ENCODE assay signal across 26 mouse cellular contexts in the genomic region with DNA sequence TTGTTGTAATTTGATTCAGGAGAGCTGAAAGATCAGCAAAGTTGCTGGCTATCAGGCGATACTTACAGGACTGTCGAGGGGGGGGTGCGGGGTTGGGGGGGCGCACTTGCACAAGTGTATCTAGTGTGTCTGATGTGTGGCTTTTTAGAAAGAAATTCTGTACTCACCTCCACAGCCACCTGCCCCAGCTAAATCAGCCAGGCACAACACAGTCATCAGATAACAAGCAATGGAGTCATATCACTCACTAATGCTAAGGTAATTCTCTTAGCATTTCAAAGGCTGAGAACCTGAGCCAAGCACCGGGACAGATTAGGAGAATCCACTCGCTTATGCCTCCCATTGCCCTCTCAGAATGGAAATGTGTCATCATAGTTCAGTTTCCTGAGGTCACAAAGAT.
"Had no signal": no experiment of that assay in that cellular context is flagged by ENCODE, and none has a peak within 500 bp of the region (broad histone marks: within the 10 kb centered on the region; RNA-seq: fewer than 3 reads in every experiment).

No protein-coding gene starts in this region.

- H3K4me3 ChIP-seq: gastrocnemius, adult 2 months; heart, embryonic 10.5 days; heart, embryonic 12.5 days; hindbrain, embryonic 10.5 days; hindbrain, embryonic 12.5 days; intestine, embryonic 15.5 days; limb, embryonic 13.5 days; limb, embryonic 15.5 days had no signal

- H3K27me3 ChIP-seq: heart, embryonic 12.5 days; hindbrain, embryonic 12.5 days; intestine, embryonic 15.5 days; limb, embryonic 13.5 days; limb, embryonic 15.5 days had no signal

- DNase-seq: gastrocnemius, adult 2 months; gastrocnemius, postnatal 10 days; gastrocnemius, postnatal 25 days; heart, adult 18-20 months; heart, postnatal 10 days; heart, postnatal 4 days; kidney, adult 18-20 months; kidney, adult 8-10 months; kidney, postnatal 14 days; kidney, postnatal 36 days; layer of hippocampus, adult 9-11 months; layer of hippocampus, postnatal 36 days; left cerebral cortex, postnatal 4 days had no signal

- H3K4me2 ChIP-seq: heart, embryonic 12.5 days; hindbrain, embryonic 12.5 days; hindbrain, embryonic 14.5 days; intestine, embryonic 15.5 days; limb, embryonic 13.5 days; limb, embryonic 15.5 days; liver, embryonic 11.5 days had no signal

- H3K36me3 ChIP-seq: heart, embryonic 10.5 days; heart, embryonic 12.5 days; hindbrain, embryonic 10.5 days; hindbrain, embryonic 12.5 days; intestine, embryonic 15.5 days; limb, embryonic 13.5 days; limb, embryonic 15.5 days had no signal

- H3K9me3 ChIP-seq: heart, embryonic 10.5 days; heart, embryonic 12.5 days; hindbrain, embryonic 10.5 days; hindbrain, embryonic 12.5 days; intestine, embryonic 15.5 days; limb, embryonic 13.5 days; limb, embryonic 15.5 days had no signal

- H3K27ac ChIP-seq: gastrocnemius, adult 2 months; heart, embryonic 10.5 days; hindbrain, embryonic 10.5 days; hindbrain, embryonic 12.5 days; hindbrain, embryonic 14.5 days; intestine, embryonic 15.5 days; kidney, postnatal 0 days; limb, embryonic 13.5 days; limb, embryonic 15.5 days had no signal

- ATAC-seq: hindbrain, embryonic 16.5 days; inflammation-experienced regulatory T-cells, adult 6 months; intestine, embryonic 15.5 days; intestine, postnatal 0 days had no signal

- H3K9ac ChIP-seq: heart, embryonic 12.5 days; hindbrain, embryonic 12.5 days; hindbrain, embryonic 14.5 days; intestine, embryonic 15.5 days; limb, embryonic 13.5 days; limb, embryonic 15.5 days had no signal

- H3K4me1 ChIP-seq: heart, embryonic 10.5 days; heart, embryonic 12.5 days; hindbrain, embryonic 10.5 days; hindbrain, embryonic 12.5 days; intestine, embryonic 15.5 days; limb, embryonic 13.5 days; limb, embryonic 15.5 days had no signal
